Mouse (Mus musculus) heart, postnatal 25 days (tissue): ENCODE data around the gene Trim62. TPM values are rescaled to one million over a fixed set of nuclear protein-coding genes. Genes with fewer than 3 reads are reported as not detected.

Source experiments
- DNase-seq: peaks from one replicate; pipeline ENCODE4 v3.0.0; 2022; ENCODE audit warnings: low spot score
- intact Hi-C: fragments of 180-260 bp; cut with DNase I; formaldehyde crosslinking; loops from one replicate; pipeline ENCODE4 v1.15.1; 2025
- total RNA-seq, 2 experiments: library from RNA; stranded (reverse); gene quantifications; 2 replicates each; pipeline ENCODE4 v1.2.3; 2021

The Trim62 gene
- total RNA-seq, 2 experiments from 2014 or later = 1.2 to 1.7 TPM

GRCm38 (mm10) chr4:128883801-128884710 lies 676 bp downstream of the Trim62 start:
- intact Hi-C loops = no loop called here

GRCm38 (mm10) chr4:128884711-128885095 lies 1.3 kb downstream of the Trim62 start:
- intact Hi-C loops = no loop called here
- no peak for DNase-seq

More at GRCm38 (mm10) chr4:128883801-128884710, 676 bp downstream of the Trim62 start:
- no peak for DNase-seq

- intact Hi-C loops = no loop called here
- DNase-seq = no peak
These were observed 2.2 kb downstream of the Trim62 start for GRCm38 (mm10) chr4:128885540-128885939.

- intact Hi-C loops = no loop called here
- DNase-seq = no peak
These were observed 3.2 kb downstream of the Trim62 start for GRCm38 (mm10) chr4:128886571-128886970.

- intact Hi-C loops = no loop called here
- no peak for DNase-seq
These were observed 3.6 kb downstream of the Trim62 start for GRCm38 (mm10) chr4:128887026-128887425.

- intact Hi-C loops = no loop called here
- no peak for DNase-seq
These were observed 4.3 kb downstream of the Trim62 start for GRCm38 (mm10) chr4:128887641-128888091.

GRCm38 (mm10) chr4:128888436-128888990 lies 5.1 kb downstream of the Trim62 start:
- DNase-seq = no peak
- intact Hi-C loops = no loop called here

GRCm38 (mm10) chr4:128889752-128890630 lies 6.6 kb downstream of the Trim62 start:
- DNase-seq = no peak
- intact Hi-C loops = no loop called here

- peak; percentile 62 for DNase-seq
- intact Hi-C loops = no loop called here
These were observed 7.8 kb downstream of the Trim62 start for GRCm38 (mm10) chr4:128891157-128891556.

GRCm38 (mm10) chr4:128891746-128892145 lies 8.4 kb downstream of the Trim62 start:
- DNase-seq = no peak
- intact Hi-C loops = no loop called here

GRCm38 (mm10) chr4:128892188-128892587 lies 8.8 kb downstream of the Trim62 start:
- intact Hi-C loops = no loop called here
- no peak for DNase-seq

- DNase-seq = no peak
- intact Hi-C loops = no loop called here
These were observed 10.7 kb downstream of the Trim62 start for GRCm38 (mm10) chr4:128894112-128894511.

- no peak for DNase-seq
- intact Hi-C loops = no loop called here
These were observed 12.5 kb downstream of the Trim62 start for GRCm38 (mm10) chr4:128895841-128896240.

- intact Hi-C loops = no loop called here
These were observed 13.3 kb downstream of the Trim62 start for GRCm38 (mm10) chr4:128896667-128897066.

GRCm38 (mm10) chr4:128897911-128898421 lies 14.6 kb downstream of the Trim62 start:
- intact Hi-C loops = no loop called here
- no peak for DNase-seq

More at GRCm38 (mm10) chr4:128896667-128897066, 13.3 kb downstream of the Trim62 start:
- no peak for DNase-seq

- DNase-seq = peak; percentile 49
- intact Hi-C loops = no loop called here
These were observed 16.0 kb downstream of the Trim62 start for GRCm38 (mm10) chr4:128899332-128899731.

GRCm38 (mm10) chr4:128900484-128900883 lies 17.1 kb downstream of the Trim62 start:
- intact Hi-C loops = no loop called here
- no peak for DNase-seq

- no peak for DNase-seq
- intact Hi-C loops = no loop called here
These were observed 19.0 kb downstream of the Trim62 start for GRCm38 (mm10) chr4:128902390-128902789.

- no peak for DNase-seq
- intact Hi-C loops = no loop called here
These were observed 20.8 kb downstream of the Trim62 start for GRCm38 (mm10) chr4:128904035-128904800.
